Mouse (Mus musculus) hindbrain, embryonic 13.5 days (tissue): ENCODE data around the gene Aars. TPM values are rescaled to one million over a fixed set of nuclear protein-coding genes. Genes with fewer than 3 reads are reported as not detected.
"Not testable (repeated sequence)": the region's sequence is repeated elsewhere in the genome, so short reads cannot be mapped to it uniquely, and the experiment has no call there.

Experiments
- ATAC-seq: fragments of 200-750 bp; cut with Nextera tagmentation; 2 replicates; pipeline ENCODE4 v1.8.0; 2017; ENCODE audit warnings: moderate TSS enrichment; ENCODE audit not compliant: low FRiP score
- H3K27ac ChIP-seq: fragments of 300-500 bp; sonication (generic); 2 replicates; pipeline ENCODE4 v1.5.1; 2015; ENCODE audit warnings: inconsistent platforms, mild to moderate bottlenecking, moderate library complexity
- H3K27me3 ChIP-seq: fragments of 300-500 bp; sonication (generic); 2 replicates; pipeline ENCODE4 v1.6.1; 2015; ENCODE audit warnings: mild to moderate bottlenecking, inconsistent platforms
- H3K36me3 ChIP-seq: fragments of 300-500 bp; sonication (generic); 2 replicates; pipeline ENCODE4 v1.6.1; 2015; ENCODE audit warnings: mild to moderate bottlenecking, inconsistent platforms
- H3K4me1 ChIP-seq: fragments of 300-500 bp; sonication (generic); replicated peaks from 2 replicates; pipeline ENCODE4 v1.6.1; 2015; ENCODE audit warnings: inconsistent platforms
- H3K4me2 ChIP-seq: fragments of 300-500 bp; sonication (generic); 2 replicates; pipeline ENCODE4 v1.6.1; 2015; ENCODE audit warnings: inconsistent platforms, mild to moderate bottlenecking, moderate library complexity
- H3K4me3 ChIP-seq: fragments of 300-500 bp; sonication (generic); 2 replicates; pipeline ENCODE4 v1.5.1; 2015; ENCODE audit warnings: mild to moderate bottlenecking, inconsistent platforms
- H3K9ac ChIP-seq: fragments of 300-500 bp; sonication (generic); 2 replicates; pipeline ENCODE4 v1.6.1; 2015; ENCODE audit warnings: mild to moderate bottlenecking, inconsistent platforms
- H3K9me3 ChIP-seq: fragments of 300-500 bp; sonication (generic); 2 replicates; pipeline ENCODE4 v1.6.1; 2016; ENCODE audit warnings: inconsistent platforms
- WGBS: fragments of 180-500 bp; shearing (Covaris S2); methylation state at CpG from one replicate; pipeline ENCODE4 v1.1.7; 2015; 5-methylcytosine and 5-hydroxymethylcytosine counted together
- polyA plus RNA-seq: library from polyadenylated mRNA; unstranded; fragments of >200 nt; fragmentation: Nextera tagmentation; extraction: Ambion mirVana; gene quantifications from 2 replicates; pipeline ENCODE4 v1.2.1, GENCODE M21; 2015

Aars gene
- polyA plus RNA-seq, 1 experiment from 2014 or later, result 67.7 TPM

GRCm38 (mm10) chr8:111056691-111057293 is 23.8 kb downstream of the Aars start:
- H3K9ac ChIP-seq, result peak overlapping the region; percentile 93
- WGBS, result under 1% methylated on average over 47 of the region's 63 CpGs
- peaks cover 29% of the 10 kb centered on the region for H3K4me1 ChIP-seq
- peak; percentile 57; the same call in 1 of the 2 replicates for ATAC-seq
- peak overlapping the region; percentile 83 for H3K27ac ChIP-seq
- H3K27me3 ChIP-seq, result no peaks in the 10 kb centered on the region
- H3K4me2 ChIP-seq, result peak overlapping the region; percentile 100
- no peaks in the 10 kb centered on the region for H3K9me3 ChIP-seq
- peaks cover 46% of the 10 kb centered on the region for H3K36me3 ChIP-seq
- peak overlapping the region; percentile 98 for H3K4me3 ChIP-seq

GRCm38 (mm10) chr8:111058946-111059572 is 26.1 kb downstream of the Aars start:
- 73% methylated on average over 2 of the region's 2 CpGs for whole genome bisulfite sequencing
- Histone ChIP-seq H3K36me3 (peaks cover 23% of the 10 kb centered on the region), H3K27me3 (no peaks in the 10 kb centered on the region), H3K4me2 (no peak overlapping the region), H3K4me3 (no peak overlapping the region), H3K9ac (no peak overlapping the region), H3K9me3 (no peaks in the 10 kb centered on the region), H3K4me1 (peaks cover 36% of the 10 kb centered on the region), H3K27ac (no peak overlapping the region)
- ATAC-seq, result no peak

DNA sequence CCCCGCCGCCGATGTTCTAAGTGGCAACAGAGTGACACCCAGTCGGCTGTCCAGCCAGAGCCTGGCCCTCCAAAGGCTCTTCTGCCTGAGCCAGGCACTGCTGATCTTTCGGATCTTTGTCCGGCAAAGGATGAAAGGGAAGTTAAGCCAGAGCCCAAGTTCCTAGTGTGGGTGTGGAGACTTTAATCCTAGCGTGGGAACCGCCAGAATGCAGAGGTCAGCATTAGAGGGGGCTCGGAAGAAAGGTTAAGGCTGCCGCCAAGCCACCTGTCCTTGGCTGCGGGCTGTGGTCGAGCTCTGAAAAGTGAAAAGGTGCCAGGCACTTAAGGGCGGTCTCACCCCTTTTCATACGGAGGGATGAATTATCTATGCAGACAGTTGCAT is 28.7 kb downstream of the Aars start:
- Histone ChIP-seq H3K9me3 (no peaks in the 10 kb centered on the region), H3K4me1 (peaks cover 36% of the 10 kb centered on the region), H3K4me3 (peak overlapping the region; percentile 71), H3K27ac (peak overlapping the region; percentile 87), H3K27me3 (no peaks in the 10 kb centered on the region; the same call in 1 of the 2 replicates), H3K36me3 (peaks cover 8% of the 10 kb centered on the region; the same call in 1 of the 2 replicates), H3K4me2 (peak overlapping the region; percentile 77), H3K9ac (peak overlapping the region; percentile 80)
- ATAC-seq, result peak; percentile 14; the same call in 1 of the 2 replicates
- WGBS, result under 1% methylated on average over 14 of the region's 14 CpGs

DNA sequence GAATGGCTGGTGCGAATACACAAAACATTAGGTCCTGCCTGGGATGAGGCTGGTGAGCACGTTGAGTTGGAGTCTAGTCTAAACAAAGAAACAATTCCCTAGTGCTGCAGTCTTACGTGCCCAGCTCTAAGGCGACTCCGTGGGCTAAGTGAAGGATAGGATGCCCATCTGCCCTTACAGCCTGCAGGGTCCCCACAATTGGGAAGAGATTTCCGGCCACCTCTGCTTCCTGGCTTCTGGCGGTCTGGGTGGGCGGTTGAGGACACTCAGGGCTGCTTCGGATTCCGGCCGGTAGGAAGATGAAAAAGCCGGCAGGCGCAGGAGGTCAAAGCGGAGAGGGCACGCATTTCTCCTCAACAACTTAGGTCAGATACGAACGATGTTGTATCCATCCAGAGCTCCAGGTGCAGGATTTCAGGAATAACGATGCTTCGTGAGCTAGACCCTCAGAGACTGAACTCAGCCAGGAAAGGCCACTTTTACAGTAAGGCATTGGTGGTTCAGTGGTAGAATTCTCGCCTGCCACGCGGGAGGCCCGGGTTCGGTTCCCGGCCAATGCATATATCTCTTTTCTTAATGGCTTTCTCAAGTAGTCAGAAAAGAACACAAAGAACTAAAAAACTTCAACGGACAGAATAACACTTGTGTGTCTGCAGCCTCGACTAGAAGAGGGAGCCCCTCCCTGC is 29.3 kb downstream of the Aars start:
- Histone ChIP-seq H3K9me3 (no peaks in the 10 kb centered on the region), H3K27ac (peak overlapping the region; percentile 87), H3K4me2 (peak overlapping the region; percentile 77), H3K9ac (peak overlapping the region; percentile 80), H3K4me1 (peaks cover 30% of the 10 kb centered on the region), H3K36me3 (peaks cover 8% of the 10 kb centered on the region; the same call in 1 of the 2 replicates), H3K4me3 (peak overlapping the region; percentile 71), H3K27me3 (peaks cover 4% of the 10 kb centered on the region; the same call in 1 of the 2 replicates)
- ATAC-seq, result peak; percentile 90
- under 1% methylated on average over 27 of the region's 27 CpGs for WGBS

DNA sequence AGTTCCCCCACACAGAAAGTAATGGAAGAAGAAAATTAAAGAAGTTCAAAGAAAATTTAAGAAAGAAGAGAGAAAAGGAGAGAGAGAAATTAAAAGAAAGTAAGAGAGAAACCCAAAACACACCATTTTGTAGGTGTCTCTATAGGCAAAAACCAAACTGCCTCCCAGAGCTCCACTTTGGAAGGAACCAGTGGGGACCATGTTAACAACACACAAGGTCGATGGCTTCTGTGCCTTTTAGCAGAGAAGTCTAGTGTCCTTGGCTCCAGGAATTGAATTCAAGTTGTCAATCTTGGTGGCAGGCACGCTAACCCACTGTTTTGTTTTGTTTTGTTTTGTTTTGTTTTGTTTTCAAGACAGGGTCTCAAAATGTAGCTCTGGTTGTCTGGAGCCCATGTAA is 29.9 kb downstream of the Aars start:
- H3K9ac ChIP-seq, result no peak overlapping the region
- peak overlapping the region; percentile 77 for H3K4me2 ChIP-seq
- H3K36me3 ChIP-seq, result peaks cover 5% of the 10 kb centered on the region; the same call in 1 of the 2 replicates
- H3K4me3 ChIP-seq, result peak overlapping the region; percentile 71; the same call in 1 of the 2 replicates
- ATAC-seq, result no peak
- peaks cover 4% of the 10 kb centered on the region; the same call in 1 of the 2 replicates for H3K27me3 ChIP-seq
- H3K9me3 ChIP-seq, result no peaks in the 10 kb centered on the region
- WGBS, result 45% methylated on average over 2 of the region's 2 CpGs
- H3K27ac ChIP-seq, result no peak overlapping the region
- H3K4me1 ChIP-seq, result peaks cover 24% of the 10 kb centered on the region

DNA sequence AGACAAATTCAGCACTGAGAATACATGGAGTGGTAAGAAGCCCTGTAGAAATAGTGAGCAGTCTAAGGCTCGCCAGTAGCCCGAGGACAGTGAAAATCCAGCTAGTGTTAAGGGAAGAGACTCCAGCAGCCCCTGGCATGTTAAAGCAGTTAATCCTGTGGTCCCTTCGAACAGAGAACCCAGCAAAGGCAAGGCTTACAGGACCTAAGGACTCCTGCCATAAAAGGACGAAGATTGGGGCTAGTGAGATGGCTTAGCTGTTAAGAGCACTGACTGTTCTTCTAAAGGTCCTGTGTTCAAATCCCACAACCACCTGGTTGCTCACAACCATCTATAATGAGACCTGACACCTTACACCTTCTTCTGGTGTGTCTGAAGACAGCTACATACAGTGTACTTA is 33.4 kb downstream of the Aars start:
- peaks cover 4% of the 10 kb centered on the region; the same call in 1 of the 2 replicates for H3K27me3 ChIP-seq
- H3K27ac ChIP-seq, result no peak overlapping the region
- H3K9me3 ChIP-seq, result no peaks in the 10 kb centered on the region
- H3K4me3 ChIP-seq, result no peak overlapping the region
- no peak overlapping the region for H3K4me2 ChIP-seq
- H3K36me3 ChIP-seq, result no peaks in the 10 kb centered on the region
- ATAC-seq, result no peak
- 73% methylated on average over 4 of the region's 4 CpGs for WGBS
- no peak overlapping the region for H3K9ac ChIP-seq
- H3K4me1 ChIP-seq, result peaks cover 10% of the 10 kb centered on the region

GRCm38 (mm10) chr8:111067439-111067838 is 34.5 kb downstream of the Aars start:
- H3K4me2 ChIP-seq, result no peak overlapping the region
- peaks cover 7% of the 10 kb centered on the region; the same call in 1 of the 2 replicates for H3K4me1 ChIP-seq
- H3K27ac ChIP-seq, result no peak overlapping the region
- WGBS, result 28% methylated on average over 10 of the region's 10 CpGs
- no peak overlapping the region for H3K9ac ChIP-seq
- no peak for ATAC-seq
- peaks cover 4% of the 10 kb centered on the region; the same call in 1 of the 2 replicates for H3K27me3 ChIP-seq
- H3K9me3 ChIP-seq, result no peaks in the 10 kb centered on the region
- H3K4me3 ChIP-seq, result no peak overlapping the region
- no peaks in the 10 kb centered on the region for H3K36me3 ChIP-seq

- ATAC-seq, result not testable (repeated sequence)
- 89% methylated on average over 9 of the region's 9 CpGs for WGBS
These were observed 35.7 kb downstream of the Aars start for GRCm38 (mm10) chr8:111068660-111069059.

DNA sequence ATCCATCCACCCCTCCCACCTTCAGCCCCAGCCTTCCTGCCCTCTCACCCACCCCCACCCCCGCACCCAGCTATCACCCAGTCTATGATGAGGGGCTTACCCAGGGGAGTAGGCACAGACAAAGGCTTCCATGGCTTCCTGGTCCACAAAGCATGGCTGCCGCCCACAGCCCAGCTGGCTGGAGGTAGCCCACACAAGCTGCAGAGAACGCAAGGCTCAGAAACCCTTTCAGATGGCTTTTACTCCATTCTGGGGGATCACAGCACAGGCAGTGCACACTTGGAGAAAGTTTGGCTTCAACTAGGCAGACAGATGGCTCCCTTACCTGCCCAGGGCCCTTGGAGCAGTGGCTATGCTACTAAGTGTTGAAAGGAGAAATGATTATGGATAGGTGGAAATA is 43.0 kb downstream of the Aars start:
- no peak overlapping the region for H3K4me3 ChIP-seq
- no peaks in the 10 kb centered on the region for H3K4me1 ChIP-seq
- H3K9ac ChIP-seq, result no peak overlapping the region
- 77% methylated on average over 3 of the region's 3 CpGs for WGBS
- no peaks in the 10 kb centered on the region for H3K36me3 ChIP-seq
- ATAC-seq, result no peak
- H3K4me2 ChIP-seq, result no peak overlapping the region
- no peaks in the 10 kb centered on the region for H3K27me3 ChIP-seq
- no peaks in the 10 kb centered on the region for H3K9me3 ChIP-seq
- no peak overlapping the region for H3K27ac ChIP-seq

More at GRCm38 (mm10) chr8:111068660-111069059, 35.7 kb downstream of the Aars start:
- not testable (repeated sequence) for H3K36me3 ChIP-seq, H3K9ac ChIP-seq, H3K4me3 ChIP-seq, H3K9me3 ChIP-seq, H3K27ac ChIP-seq, H3K4me2 ChIP-seq, H3K27me3 ChIP-seq, H3K4me1 ChIP-seq

- no peak overlapping the region for H3K9ac ChIP-seq
- WGBS, result 63% methylated on average over 5 of the region's 5 CpGs
- peaks cover 10% of the 10 kb centered on the region for H3K4me1 ChIP-seq
These were observed 46.5 kb downstream of the Aars start for GRCm38 (mm10) chr8:111079461-111079860.

GRCm38 (mm10) chr8:111079861-111080271 is 46.9 kb downstream of the Aars start:
- Histone ChIP-seq H3K4me2 (no peak overlapping the region), H3K9ac (no peak overlapping the region), H3K4me3 (no peak overlapping the region), H3K27ac (no peak overlapping the region), H3K4me1 (peaks cover 10% of the 10 kb centered on the region), H3K9me3 (no peaks in the 10 kb centered on the region), H3K27me3 (no peaks in the 10 kb centered on the region), H3K36me3 (no peaks in the 10 kb centered on the region)
- ATAC-seq, result no peak
- WGBS, result 40% methylated on average over 6 of the region's 6 CpGs

More at GRCm38 (mm10) chr8:111079461-111079860, 46.5 kb downstream of the Aars start:
- no peaks in the 10 kb centered on the region for H3K36me3 ChIP-seq
- H3K4me3 ChIP-seq, result no peak overlapping the region
- ATAC-seq, result no peak
- H3K27me3 ChIP-seq, result no peaks in the 10 kb centered on the region
- no peak overlapping the region for H3K27ac ChIP-seq
- H3K9me3 ChIP-seq, result no peaks in the 10 kb centered on the region
- no peak overlapping the region for H3K4me2 ChIP-seq

- peak overlapping the region; percentile 35; the same call in 1 of the 2 replicates for H3K9ac ChIP-seq
- H3K9me3 ChIP-seq, result no peaks in the 10 kb centered on the region
- no peaks in the 10 kb centered on the region for H3K36me3 ChIP-seq
- H3K4me1 ChIP-seq, result peaks cover 10% of the 10 kb centered on the region
- no peak overlapping the region; the same call in 1 of the 2 replicates for H3K4me2 ChIP-seq
- no peak overlapping the region for H3K27ac ChIP-seq
- no peak for ATAC-seq
- no peak overlapping the region for H3K4me3 ChIP-seq
- 49% methylated on average over 12 of the region's 12 CpGs for WGBS
- no peaks in the 10 kb centered on the region for H3K27me3 ChIP-seq
These were observed 48.8 kb downstream of the Aars start for GRCm38 (mm10) chr8:111081580-111082258.
